Mouse (Mus musculus) gastrocnemius, postnatal 25 days (tissue): Measurements from ENCODE around the gene Tceal1. TPM values are rescaled to one million over a fixed set of nuclear protein-coding genes. Genes with fewer than 3 reads are reported as not detected.

ENCODE experiments used
- DNase-seq: peaks from one replicate; pipeline ENCODE4 v3.0.0; 2022
- total RNA-seq, 2 experiments: library from RNA; stranded (reverse); gene quantifications; 1 replicate in 1 of 2; 2 replicates in 1 of 2; pipeline ENCODE4 v1.2.3; 2021

The Tceal1 gene
- total RNA-seq, 2 experiments from 2014 or later, result 2.0 to 2.3 TPM

GRCm38 (mm10) chrX:136749329-136749728, 41.5 kb downstream of the Tceal1 start:
- no peak for DNase-seq

GRCm38 (mm10) chrX:136755464-136755863, 47.7 kb downstream of the Tceal1 start:
- DNase-seq, result no peak

Other genes starting within 250 kb of the Tceal1 start
- not detected for gene Kir3dl1, start 190.0 kb upstream of the Tceal1 start, total RNA-seq
- gene Kir3dl2, start 163.9 kb upstream of the Tceal1 start, total RNA-seq, result not detected
- 1 to 10 TPM in 1 of 2 experiments, under 1 TPM in 1; 0.80 to 1.3 TPM for gene Tceal3, start 117.1 kb upstream of the Tceal1 start, total RNA-seq
- gene Morf4l2, start 35.7 kb downstream of the Tceal1 start, total RNA-seq, result 100 to 1,000 TPM; 128 to 140 TPM
- gene Glra4, start 72.2 kb downstream of the Tceal1 start, total RNA-seq, result not detected
- gene Plp1, start 114.7 kb downstream of the Tceal1 start, total RNA-seq, result 1 to 10 TPM; 4.5 to 4.7 TPM
- gene Rab9b, start 160.8 kb downstream of the Tceal1 start, total RNA-seq, result under 1 TPM in 1 of 2 experiments, not detected in 1; 0.13 TPM
- not detected for gene H2bfm, start 219.3 kb downstream of the Tceal1 start, total RNA-seq